Mouse (Mus musculus) gastrocnemius, adult 2 months (tissue): ENCODE results near the gene Nr4a1. TPM values are rescaled to one million over a fixed set of nuclear protein-coding genes. Genes with fewer than 3 reads are reported as not detected.

ENCODE experiments used
- DNase-seq: peaks from one replicate; pipeline ENCODE4 v3.0.0; 2022
- H3K27ac ChIP-seq: fragments of 200-600 bp; 2 replicates; pipeline ENCODE4 v1.8.1; 2022; ENCODE audit warnings: mild to moderate bottlenecking
- H3K4me3 ChIP-seq: fragments of 200-600 bp; 2 replicates; pipeline ENCODE4 v1.8.1; 2022; ENCODE audit warnings: mild to moderate bottlenecking, moderate library complexity
- CTCF ChIP-seq: fragments of 200-600 bp; IDR thresholded peaks from 2 replicates; pipeline ENCODE4 v1.8.1; 2022; ENCODE audit warnings: antibody characterized with exemption, mild to moderate bottlenecking, moderate library complexity
- intact Hi-C: fragments of 180-260 bp; cut with DNase I; formaldehyde crosslinking; loops from one replicate; pipeline ENCODE4 v1.15.1; 2025
- total RNA-seq, 2 experiments: library from RNA; stranded (reverse); gene quantifications; 2 replicates each; pipeline ENCODE4 v1.2.3; 2021

Nr4a1 gene
- total RNA-seq, 2 experiments from 2014 or later, result 143 to 146 TPM

- peak; percentile 6; the same call in 1 of the 2 replicates for TF ChIP-seq CTCF
- intact Hi-C loops, result loop anchor here (5.0 to 10.0 kb wide), 3 partner anchors 58 to 751 kb away; partner anchors contain the start of gene Atg101
- peak within 1 kb of the TSS; percentile 84 for H3K4me3 ChIP-seq
- H3K27ac ChIP-seq, result peak within 1 kb of the TSS; percentile 91
- peak; percentile 95 for DNase-seq
These were observed 29.8 kb upstream of the Nr4a1 start, which contains the start of gene Grasp for GRCm38 (mm10) chr15:101224006-101224906. TSS of gene Grasp (plus strand) at chr15:101224188.

- intact Hi-C loops, result loop anchor here (5.0 to 10.0 kb wide), 3 partner anchors 57 to 750 kb away; partner anchors contain the start of gene Atg101
- Histone ChIP-seq H3K4me3 (peak overlapping the region; percentile 84), H3K27ac (peak overlapping the region; percentile 91)
- no peak for DNase-seq
- TF ChIP-seq CTCF, result no peak
These were observed 29.1 kb upstream of the Nr4a1 start for GRCm38 (mm10) chr15:101224977-101225376.

GRCm38 (mm10) chr15:101227971-101228370 lies 26.1 kb upstream of the Nr4a1 start:
- Histone ChIP-seq H3K27ac (peak overlapping the region; percentile 79), H3K4me3 (peak overlapping the region; percentile 64)
- intact Hi-C loops, result loop anchor here (10.0 kb wide), 1 partner anchor 747 kb away; no protein-coding TSS in a partner anchor
- peak; percentile 86 for DNase-seq
- no peak for TF ChIP-seq CTCF

GRCm38 (mm10) chr15:101228866-101229590 lies 25.0 kb upstream of the Nr4a1 start:
- Histone ChIP-seq H3K4me3 (peak overlapping the region; percentile 64), H3K27ac (peak overlapping the region; percentile 79)
- DNase-seq, result peak; percentile 89
- TF ChIP-seq CTCF, result no peak
- intact Hi-C loops, result loop anchor here (10.0 kb wide), 1 partner anchor 746 kb away; no protein-coding TSS in a partner anchor

- no peak overlapping the region for H3K4me3 ChIP-seq
- intact Hi-C loops, result no loop called here
- TF ChIP-seq CTCF, result no peak
- DNase-seq, result no peak
- 0 out of 2 replicates have a peak overlapping the region, but pooled peaks have one; percentile 8 for H3K27ac ChIP-seq
These were observed 23.6 kb upstream of the Nr4a1 start for GRCm38 (mm10) chr15:101230503-101230902.

GRCm38 (mm10) chr15:101230995-101231647 lies 22.9 kb upstream of the Nr4a1 start:
- DNase-seq, result no peak
- TF ChIP-seq CTCF, result peak; percentile 62
- intact Hi-C loops, result no loop called here
- no peak overlapping the region for H3K27ac ChIP-seq
- no peak overlapping the region for H3K4me3 ChIP-seq

- no peak for TF ChIP-seq CTCF
- H3K4me3 ChIP-seq, result no peak overlapping the region
- H3K27ac ChIP-seq, result no peak overlapping the region
- intact Hi-C loops, result no loop called here
- DNase-seq, result no peak
These were observed 22.4 kb upstream of the Nr4a1 start for GRCm38 (mm10) chr15:101231648-101232180.

GRCm38 (mm10) chr15:101232607-101233006 lies 21.5 kb upstream of the Nr4a1 start:
- no peak for TF ChIP-seq CTCF
- no peak overlapping the region for H3K4me3 ChIP-seq
- intact Hi-C loops, result no loop called here
- DNase-seq, result no peak
- peak overlapping the region; percentile 61 for H3K27ac ChIP-seq

- no peak for DNase-seq
- Histone ChIP-seq H3K4me3 (no peak overlapping the region), H3K27ac (peak overlapping the region; percentile 61)
- intact Hi-C loops, result no loop called here
- no peak for TF ChIP-seq CTCF
These were observed 20.9 kb upstream of the Nr4a1 start for GRCm38 (mm10) chr15:101233183-101233582.

GRCm38 (mm10) chr15:101233641-101234275 lies 20.3 kb upstream of the Nr4a1 start:
- no peak for TF ChIP-seq CTCF
- intact Hi-C loops, result no loop called here
- Histone ChIP-seq H3K27ac (peak overlapping the region; percentile 61), H3K4me3 (no peak overlapping the region)
- no peak for DNase-seq

GRCm38 (mm10) chr15:101234611-101235341 lies 19.3 kb upstream of the Nr4a1 start:
- Histone ChIP-seq H3K4me3 (no peak overlapping the region), H3K27ac (peak overlapping the region; percentile 3; the same call in 1 of the 2 replicates)
- no peak for TF ChIP-seq CTCF
- intact Hi-C loops, result no loop called here
- DNase-seq, result no peak
